Mouse (Mus musculus) forebrain, embryonic 13.5 days (tissue): ENCODE measurements around the gene Gm2022. TPM values are rescaled to one million over a fixed set of nuclear protein-coding genes. Genes with fewer than 3 reads are reported as not detected.
"Not testable (repeated sequence)": the region's sequence is repeated elsewhere in the genome, so short reads cannot be mapped to it uniquely, and the experiment has no call there.

Experiments used
- ATAC-seq: fragments of 200-750 bp; cut with Nextera tagmentation; 2 replicates; pipeline ENCODE4 v1.8.0; 2017
- H3K27ac ChIP-seq: fragments of 300-500 bp; sonication (generic); 2 replicates; pipeline ENCODE4 v1.5.1; 2015; ENCODE audit warnings: inconsistent platforms, mild to moderate bottlenecking, moderate library complexity
- H3K27me3 ChIP-seq: fragments of 300-500 bp; sonication (generic); 2 replicates; pipeline ENCODE4 v1.6.1; 2015; ENCODE audit warnings: mild to moderate bottlenecking, inconsistent platforms
- H3K36me3 ChIP-seq: fragments of 300-500 bp; sonication (generic); 2 replicates; pipeline ENCODE4 v1.6.1; 2015; ENCODE audit warnings: mild to moderate bottlenecking, inconsistent platforms; ENCODE audit not compliant: poor library complexity, severe bottlenecking
- H3K4me1 ChIP-seq: fragments of 300-500 bp; sonication (generic); 2 replicates; pipeline ENCODE4 v1.6.1; 2015; ENCODE audit warnings: inconsistent platforms
- H3K4me2 ChIP-seq: fragments of 300-500 bp; sonication (generic); 2 replicates; pipeline ENCODE4 v1.6.1; 2015; ENCODE audit warnings: inconsistent platforms, mild to moderate bottlenecking, moderate library complexity
- H3K4me3 ChIP-seq: fragments of 300-500 bp; sonication (generic); 2 replicates; pipeline ENCODE4 v1.5.1; 2015; ENCODE audit warnings: mild to moderate bottlenecking, inconsistent platforms
- H3K9ac ChIP-seq: fragments of 300-500 bp; sonication (generic); 2 replicates; pipeline ENCODE4 v1.6.1; 2015; ENCODE audit warnings: mild to moderate bottlenecking, inconsistent platforms
- H3K9me3 ChIP-seq: fragments of 300-500 bp; sonication (generic); replicated peaks from 2 replicates; pipeline ENCODE4 v1.6.1; 2016; ENCODE audit warnings: inconsistent platforms
- WGBS: fragments of 180-500 bp; shearing (Covaris S2); methylation state at CpG from one replicate; pipeline ENCODE4 v1.1.7; 2015; 5-methylcytosine and 5-hydroxymethylcytosine counted together
- polyA plus RNA-seq: library from polyadenylated mRNA; unstranded; fragments of >200 nt; fragmentation: Nextera tagmentation; extraction: Ambion mirVana; gene quantifications from 2 replicates; pipeline ENCODE4 v1.2.1, GENCODE M21; 2015

Gm2022 gene
- polyA plus RNA-seq, result not detected in 2 replicates

GRCm38 (mm10) chr12:87895070-87895469, at the start of gene Gm2022:
TSS of gene Gm2022 (plus strand) at chr12:87895370.
- not testable (repeated sequence) for H3K36me3 ChIP-seq, ATAC-seq, H3K4me3 ChIP-seq, H3K9ac ChIP-seq, H3K4me1 ChIP-seq, H3K27me3 ChIP-seq, H3K27ac ChIP-seq, H3K9me3 ChIP-seq, H3K4me2 ChIP-seq
- 86% methylated on average over 1 of the region's 1 CpGs for WGBS

- H3K4me2 ChIP-seq, H3K4me1 ChIP-seq, H3K9me3 ChIP-seq, H3K27ac ChIP-seq, H3K4me3 ChIP-seq, H3K9ac ChIP-seq, ATAC-seq, H3K27me3 ChIP-seq, H3K36me3 ChIP-seq: not testable (repeated sequence)
- no CpG with 5 or more reads among the region's 2 CpGs for WGBS
Observed at GRCm38 (mm10) chr12:87850657-87851056, 44.5 kb upstream of the Gm2022 start.

- not testable (repeated sequence) for H3K4me3 ChIP-seq, H3K36me3 ChIP-seq, H3K4me1 ChIP-seq, H3K4me2 ChIP-seq, H3K27me3 ChIP-seq, H3K9ac ChIP-seq, ATAC-seq, H3K9me3 ChIP-seq, H3K27ac ChIP-seq
- WGBS, result 93% methylated on average over 1 of the region's 1 CpGs
Observed at GRCm38 (mm10) chr12:87856067-87856466, 39.1 kb upstream of the Gm2022 start.

- not testable (repeated sequence) for H3K4me2 ChIP-seq, H3K4me1 ChIP-seq, H3K9ac ChIP-seq, H3K27me3 ChIP-seq, ATAC-seq, H3K27ac ChIP-seq, H3K36me3 ChIP-seq, H3K9me3 ChIP-seq, H3K4me3 ChIP-seq
- 88% methylated on average over 23 of the region's 23 CpGs for WGBS
Observed at GRCm38 (mm10) chr12:87861740-87862692, 33.2 kb upstream of the Gm2022 start.

GRCm38 (mm10) chr12:87863638-87864037, 31.5 kb upstream of the Gm2022 start:
- H3K27me3 ChIP-seq, ATAC-seq, H3K4me3 ChIP-seq, H3K4me2 ChIP-seq, H3K4me1 ChIP-seq, H3K27ac ChIP-seq, H3K36me3 ChIP-seq, H3K9ac ChIP-seq, H3K9me3 ChIP-seq: not testable (repeated sequence)
- 93% methylated on average over 8 of the region's 11 CpGs for WGBS

GRCm38 (mm10) chr12:87864048-87864447, 31.1 kb upstream of the Gm2022 start:
- H3K36me3 ChIP-seq, H3K9me3 ChIP-seq, H3K9ac ChIP-seq, H3K27ac ChIP-seq, ATAC-seq, H3K27me3 ChIP-seq, H3K4me2 ChIP-seq, H3K4me3 ChIP-seq, H3K4me1 ChIP-seq: not testable (repeated sequence)
- 88% methylated on average over 2 of the region's 2 CpGs for WGBS

GRCm38 (mm10) chr12:87873772-87874171, 21.4 kb upstream of the Gm2022 start, which contains the start of gene Gm2016:
TSS of gene Gm2016 (plus strand) at chr12:87874072.
- WGBS, result 89% methylated on average over 5 of the region's 5 CpGs
- not testable (repeated sequence) for H3K9me3 ChIP-seq, ATAC-seq, H3K9ac ChIP-seq, H3K4me3 ChIP-seq, H3K36me3 ChIP-seq, H3K27me3 ChIP-seq, H3K27ac ChIP-seq, H3K4me2 ChIP-seq, H3K4me1 ChIP-seq

- ATAC-seq, H3K4me3 ChIP-seq, H3K27ac ChIP-seq, H3K4me2 ChIP-seq, H3K9me3 ChIP-seq, H3K36me3 ChIP-seq, H3K27me3 ChIP-seq, H3K9ac ChIP-seq, H3K4me1 ChIP-seq: not testable (repeated sequence)
- 82% methylated on average over 2 of the region's 2 CpGs for WGBS
Observed at GRCm38 (mm10) chr12:87919721-87920120, 24.6 kb downstream of the Gm2022 start, which contains the start of gene Gm2035. TSS of gene Gm2035 (minus strand) at chr12:87919857.

Other genes starting within 250 kb of the Gm2022 start
- gene Gm21319, start 119.6 kb upstream of the Gm2022 start, polyA plus RNA-seq, result not detected in 2 replicates
- not detected in 2 replicates for gene Gm21936, start 99.9 kb upstream of the Gm2022 start, polyA plus RNA-seq
- gene BB287469, start 78.8 kb upstream of the Gm2022 start, polyA plus RNA-seq, result not detected in 2 replicates
- gene Gm2001, start 53.0 kb upstream of the Gm2022 start, polyA plus RNA-seq, result not detected in 2 replicates
- not detected in 2 replicates for gene Gm2016, start 21.3 kb upstream of the Gm2022 start, polyA plus RNA-seq
- gene Gm2035, start 24.5 kb downstream of the Gm2022 start, polyA plus RNA-seq, result not detected in 2 replicates
- gene Gm2042, start 58.7 kb downstream of the Gm2022 start, polyA plus RNA-seq, result not detected in 2 replicates
- gene Gm2075, start 116.5 kb downstream of the Gm2022 start, polyA plus RNA-seq, result not detected in 2 replicates
- not detected in 2 replicates for gene Gm6803, start 123.4 kb downstream of the Gm2022 start, polyA plus RNA-seq
- gene Gm2056, start 131.6 kb downstream of the Gm2022 start, polyA plus RNA-seq, result not detected in 2 replicates
- not detected in 2 replicates for gene Gm16368, start 188.3 kb downstream of the Gm2022 start, polyA plus RNA-seq